Mouse (Mus musculus): ENCODE data around the gene Nfx1. TPM values are rescaled to one million over a fixed set of nuclear protein-coding genes. Genes with fewer than 3 reads are reported as not detected.

The Nfx1 gene
- polyA plus RNA-seq, 1 experiment from 2014 or later = 32.8 TPM

- peaks cover 23% of the 10 kb centered on the region for H3K4me1 ChIP-seq (replicated peaks)
- H3K9ac ChIP-seq = no peak within 1 kb of the TSS
- no peak within 1 kb of the TSS for H3K4me3 ChIP-seq (replicated peaks)
- ATAC-seq (ENCODE audit: low read depth) (no peak), DNase-seq (no peak)
- H3K27me3 ChIP-seq = peaks cover 7% of the 10 kb centered on the region; the same call in 1 of the 2 replicates
- no peak within 1 kb of the TSS for H3K4me2 ChIP-seq
- no peaks in the 10 kb centered on the region for H3K9me3 ChIP-seq (replicated peaks)
- no peak within 1 kb of the TSS for H3K27ac ChIP-seq
- H3K36me3 ChIP-seq = no peaks in the 10 kb centered on the region
- 51% methylated on average over 9 of the region's 9 CpGs for WGBS (ENCODE audit: insufficient replicate concordance)
Measured at GRCm38 (mm10) chr4:41047524-41048271, 77.0 kb downstream of the Nfx1 start, which contains the start of gene Aqp7. TSS of gene Aqp7 (minus strand) at chr4:41048139.

- H3K4me3 ChIP-seq (replicated peaks) = no peak overlapping the region
- no peak overlapping the region for H3K9ac ChIP-seq
- no peak overlapping the region for H3K4me2 ChIP-seq
- no peak for ATAC-seq (ENCODE audit: low read depth)
- no peak for DNase-seq
- peaks cover 28% of the 10 kb centered on the region for H3K4me1 ChIP-seq (replicated peaks)
- peaks cover 7% of the 10 kb centered on the region; the same call in 1 of the 2 replicates for H3K27me3 ChIP-seq
- WGBS (ENCODE audit: insufficient replicate concordance) = 52% methylated on average over 2 of the region's 2 CpGs
- H3K36me3 ChIP-seq = no peaks in the 10 kb centered on the region
- no peak overlapping the region for H3K27ac ChIP-seq
- no peaks in the 10 kb centered on the region for H3K9me3 ChIP-seq (replicated peaks)
Measured at GRCm38 (mm10) chr4:41048926-41049325, 78.2 kb downstream of the Nfx1 start.

- no peak overlapping the region for H3K4me3 ChIP-seq (replicated peaks)
- WGBS (ENCODE audit: insufficient replicate concordance) = 32% methylated on average over 16 of the region's 16 CpGs
- H3K27ac ChIP-seq = no peak overlapping the region
- H3K9ac ChIP-seq = no peak overlapping the region
- H3K27me3 ChIP-seq = peaks cover 4% of the 10 kb centered on the region; the same call in 1 of the 2 replicates
- H3K4me2 ChIP-seq = peak overlapping the region; percentile 38
- H3K4me1 ChIP-seq (replicated peaks) = peaks cover 45% of the 10 kb centered on the region
- H3K36me3 ChIP-seq = no peaks in the 10 kb centered on the region
- ATAC-seq (ENCODE audit: low read depth) (no peak; the same call in 1 of the 2 replicates), DNase-seq (peak; percentile 66)
- H3K9me3 ChIP-seq (replicated peaks) = no peaks in the 10 kb centered on the region
Measured at GRCm38 (mm10) chr4:41050726-41051675, 80.3 kb downstream of the Nfx1 start.

GRCm38 (mm10) chr4:41051781-41052180, 81.1 kb downstream of the Nfx1 start:
- no peak for DNase-seq
- WGBS (ENCODE audit: insufficient replicate concordance) = 72% methylated on average over 7 of the region's 7 CpGs
- Histone ChIP-seq H3K9ac (no peak overlapping the region), H3K4me2 (no peak overlapping the region), H3K9me3 (replicated peaks) (no peaks in the 10 kb centered on the region), H3K4me3 (replicated peaks) (no peak overlapping the region), H3K36me3 (no peaks in the 10 kb centered on the region), H3K4me1 (replicated peaks) (peaks cover 47% of the 10 kb centered on the region), H3K27ac (no peak overlapping the region), H3K27me3 (peaks cover 4% of the 10 kb centered on the region; the same call in 1 of the 2 replicates)
- no peak for ATAC-seq (ENCODE audit: low read depth)

GRCm38 (mm10) chr4:41055111-41055510, 84.4 kb downstream of the Nfx1 start:
- 73% methylated on average over 13 of the region's 13 CpGs for whole genome bisulfite sequencing (ENCODE audit: insufficient replicate concordance)
- DNase-seq = no peak
- H3K27ac ChIP-seq = peak overlapping the region; percentile 9; the same call in 1 of the 2 replicates
- H3K27me3 ChIP-seq = no peaks in the 10 kb centered on the region
- no peaks in the 10 kb centered on the region for H3K36me3 ChIP-seq
- H3K4me2 ChIP-seq = no peak overlapping the region
- H3K9ac ChIP-seq = no peak overlapping the region
- ATAC-seq (ENCODE audit: low read depth) = no peak
- H3K9me3 ChIP-seq (replicated peaks) = no peaks in the 10 kb centered on the region
- H3K4me3 ChIP-seq (replicated peaks) = no peak overlapping the region
- peaks cover 50% of the 10 kb centered on the region for H3K4me1 ChIP-seq (replicated peaks)

GRCm38 (mm10) chr4:41056253-41056652, 85.5 kb downstream of the Nfx1 start:
- Histone ChIP-seq H3K27me3 (no peaks in the 10 kb centered on the region), H3K4me3 (replicated peaks) (no peak overlapping the region), H3K27ac (no peak overlapping the region), H3K4me2 (no peak overlapping the region), H3K9ac (no peak overlapping the region), H3K4me1 (replicated peaks) (peaks cover 44% of the 10 kb centered on the region), H3K36me3 (no peaks in the 10 kb centered on the region), H3K9me3 (replicated peaks) (no peaks in the 10 kb centered on the region)
- DNase-seq (no peak), ATAC-seq (ENCODE audit: low read depth) (no peak)
- WGBS (ENCODE audit: insufficient replicate concordance) = 63% methylated on average over 1 of the region's 1 CpGs

- Histone ChIP-seq H3K4me2 (peak overlapping the region; percentile 6), H3K9me3 (replicated peaks) (no peaks in the 10 kb centered on the region), H3K9ac (peak overlapping the region; percentile 41), H3K36me3 (no peaks in the 10 kb centered on the region), H3K4me3 (replicated peaks) (no peak overlapping the region), H3K27me3 (no peaks in the 10 kb centered on the region), H3K27ac (peak overlapping the region; percentile 67), H3K4me1 (replicated peaks) (peaks cover 44% of the 10 kb centered on the region)
- ATAC-seq (ENCODE audit: low read depth) (no peak), DNase-seq (no peak)
- WGBS (ENCODE audit: insufficient replicate concordance) = 67% methylated on average over 7 of the region's 7 CpGs
Measured at GRCm38 (mm10) chr4:41056742-41057332, 86.1 kb downstream of the Nfx1 start.

GRCm38 (mm10) chr4:41057361-41057760, 86.7 kb downstream of the Nfx1 start:
- Histone ChIP-seq H3K9ac (peak overlapping the region; percentile 41; the same call in 1 of the 2 replicates), H3K27me3 (no peaks in the 10 kb centered on the region), H3K4me3 (replicated peaks) (no peak overlapping the region), H3K4me1 (replicated peaks) (peaks cover 44% of the 10 kb centered on the region), H3K9me3 (replicated peaks) (no peaks in the 10 kb centered on the region), H3K36me3 (no peaks in the 10 kb centered on the region), H3K27ac (peak overlapping the region; percentile 67), H3K4me2 (peak overlapping the region; percentile 6)
- no peak for DNase-seq
- 52% methylated on average over 8 of the region's 9 CpGs for WGBS (ENCODE audit: insufficient replicate concordance)
- ATAC-seq (ENCODE audit: low read depth) = peak; percentile 67

GRCm38 (mm10) chr4:41063351-41063750, 92.6 kb downstream of the Nfx1 start:
- no peak for DNase-seq
- ATAC-seq (ENCODE audit: low read depth) = 0 out of 2 replicates have a peak, but pooled peaks have one; percentile 14
- H3K4me1 ChIP-seq (replicated peaks) = peaks cover 15% of the 10 kb centered on the region
- 58% methylated on average over 3 of the region's 3 CpGs for WGBS (ENCODE audit: insufficient replicate concordance)
- no peak overlapping the region for H3K4me3 ChIP-seq (replicated peaks)
- no peak overlapping the region for H3K9ac ChIP-seq
- H3K4me2 ChIP-seq = no peak overlapping the region
- H3K27me3 ChIP-seq = peaks cover 11% of the 10 kb centered on the region; the same call in 1 of the 2 replicates
- no peak overlapping the region for H3K27ac ChIP-seq
- no peaks in the 10 kb centered on the region for H3K36me3 ChIP-seq
- H3K9me3 ChIP-seq (replicated peaks) = no peaks in the 10 kb centered on the region

GRCm38 (mm10) chr4:41063894-41064673, 93.4 kb downstream of the Nfx1 start:
- Histone ChIP-seq H3K27me3 (peaks cover 11% of the 10 kb centered on the region; the same call in 1 of the 2 replicates), H3K4me2 (peak overlapping the region; percentile 39), H3K27ac (no peak overlapping the region), H3K4me3 (replicated peaks) (no peak overlapping the region), H3K36me3 (no peaks in the 10 kb centered on the region), H3K9ac (no peak overlapping the region), H3K4me1 (replicated peaks) (peaks cover 11% of the 10 kb centered on the region), H3K9me3 (replicated peaks) (no peaks in the 10 kb centered on the region)
- ATAC-seq (ENCODE audit: low read depth) (no peak), DNase-seq (no peak)
- 19% methylated on average over 16 of the region's 16 CpGs for WGBS (ENCODE audit: insufficient replicate concordance)

All from liver, embryonic 13.5 days (tissue).